8 mouse cellular contexts compared by ENCODE assay signal in genomic region chr17:35076507-35077176, GRCm38 (mm10). TPM values are rescaled to one million over a fixed set of nuclear protein-coding genes. Genes with fewer than 3 reads are reported as not detected.
DNase-seq lines count a peak whose midpoint lies in the region; ATAC-seq and TF ChIP-seq lines count a peak whose summit lies in the region.

TSS of gene Ly6g6e (plus strand) at chr17:35076902.

- peak within 1 kb of the TSS; percentile 19; the same call in 1 of the 2 replicates for H3K27ac ChIP-seq in cerebellum, adult 2 months (ENCODE audit: insufficient read depth, low read length)
- H3K27ac ChIP-seq in lung, postnatal 0 days (ENCODE audit: low read length) = peak within 1 kb of the TSS; percentile 76
- H3K27ac ChIP-seq in limb, embryonic 11.5 days (replicated peaks; ENCODE audit: low read depth, low read length) = no peak within 1 kb of the TSS; the same call in 1 of the 2 replicates
- H3K27ac ChIP-seq in small intestine, adult 2 months (ENCODE audit: insufficient read depth, low read depth, low read length) = no peak within 1 kb of the TSS

- 54% methylated on average over 10 of the region's 10 CpGs for WGBS in cerebellum, adult 2 months
- WGBS in lung, postnatal 0 days = 35% methylated on average over 10 of the region's 10 CpGs
- WGBS in limb, embryonic 11.5 days = 19% methylated on average over 10 of the region's 10 CpGs
- 47% methylated on average over 10 of the region's 10 CpGs for WGBS in small intestine, adult 2 months

- no peak for TF ChIP-seq CTCF in cerebellum, adult 2 months (IDR thresholded peaks at IDR 0.05; ENCODE audit: borderline replicate concordance, insufficient read depth, low read depth, low read length)
- no peak for TF ChIP-seq CTCF in lung, postnatal 0 days (IDR thresholded peaks at IDR 0.05)
- no peak for TF ChIP-seq CTCF in small intestine, adult 2 months (IDR thresholded peaks at IDR 0.05; ENCODE audit: extremely low read depth, insufficient read length, insufficient replicate concordance, low read depth, low read length)

- H3K27me3 ChIP-seq in cerebellum, adult 2 months (ENCODE audit: control insufficient read depth, insufficient read depth, low read length) = no peaks in the 10 kb centered on the region
- H3K27me3 ChIP-seq in lung, postnatal 0 days (replicated peaks; ENCODE audit: insufficient read depth, low read length) = no peaks in the 10 kb centered on the region
- no peaks in the 10 kb centered on the region for H3K27me3 ChIP-seq in limb, embryonic 11.5 days (ENCODE audit: control insufficient read depth, insufficient read depth, low read length)
- no peaks in the 10 kb centered on the region for H3K27me3 ChIP-seq in small intestine, adult 2 months (ENCODE audit: control insufficient read depth, insufficient read depth, low read length)

- no peaks in the 10 kb centered on the region for H3K36me3 ChIP-seq in lung, postnatal 0 days (ENCODE audit: insufficient read depth, low read length)
- H3K36me3 ChIP-seq in limb, embryonic 11.5 days (ENCODE audit: control insufficient read depth, insufficient read depth, low read length) = no peaks in the 10 kb centered on the region
- H3K36me3 ChIP-seq in small intestine, adult 2 months (ENCODE audit: control insufficient read depth, insufficient read depth, low read length) = no peaks in the 10 kb centered on the region

- no peaks in the 10 kb centered on the region for H3K9me3 ChIP-seq in lung, postnatal 0 days (ENCODE audit: low read length)
- no peaks in the 10 kb centered on the region for H3K9me3 ChIP-seq in limb, embryonic 11.5 days (ENCODE audit: control insufficient read depth, low read length)

- no peak for TF ChIP-seq POLR2A in cerebellum, adult 2 months (IDR thresholded peaks at IDR 0.05; ENCODE audit: borderline replicate concordance, insufficient read depth, low read length)
- no peak for TF ChIP-seq POLR2A in small intestine, adult 2 months (IDR thresholded peaks at IDR 0.05; ENCODE audit: low read depth, low read length)

- TF ChIP-seq EP300 in lung, postnatal 0 days (IDR thresholded peaks at IDR 0.05) = no peak

- peaks cover 45% of the 10 kb centered on the region for H3K4me1 ChIP-seq in cerebellum, adult 2 months (ENCODE audit: control insufficient read depth, insufficient read depth, low read length)
- no peaks in the 10 kb centered on the region for H3K4me1 ChIP-seq in lung, postnatal 0 days (ENCODE audit: insufficient read depth, low read depth, low read length)
- peaks cover 12% of the 10 kb centered on the region for H3K4me1 ChIP-seq in limb, embryonic 11.5 days (ENCODE audit: control insufficient read depth, insufficient read depth, low read length)
- peaks cover 24% of the 10 kb centered on the region for H3K4me1 ChIP-seq in small intestine, adult 2 months (ENCODE audit: control insufficient read depth, insufficient read depth, insufficient read length, low read length)

- H3K4me2 ChIP-seq in lung, postnatal 0 days (replicated peaks; ENCODE audit: low read depth, low read length) = peak within 1 kb of the TSS; percentile 56
- peak within 1 kb of the TSS; percentile 42 for H3K4me2 ChIP-seq in limb, embryonic 11.5 days (ENCODE audit: low read depth, severe bottlenecking)

- H3K4me3 ChIP-seq in cerebellum, adult 2 months (replicated peaks; ENCODE audit: insufficient read depth, low read depth, low read length) = peak within 1 kb of the TSS; percentile 51
- H3K4me3 ChIP-seq in lung, postnatal 0 days (ENCODE audit: low read depth, low read length) = peak within 1 kb of the TSS; percentile 38
- peak within 1 kb of the TSS; percentile 12; the same call in 1 of the 2 replicates for H3K4me3 ChIP-seq in limb, embryonic 11.5 days (ENCODE audit: low read depth, low read length)
- peak within 1 kb of the TSS; percentile 55 for H3K4me3 ChIP-seq in small intestine, adult 2 months (ENCODE audit: low read depth, low read length)

- no peak for DNase-seq in cerebellum, adult 2 months
- no peak for DNase-seq in cerebellum, postnatal 4 days (ENCODE audit: low spot score in 2 of 2)
- no peak for DNase-seq in lung, postnatal 0 days (ENCODE audit: low spot score)
- DNase-seq in lung, postnatal 10 days = no peak
- no peak for DNase-seq in limb, embryonic 11.5 days (ENCODE audit: low spot score)
- no peak for DNase-seq in MN1 (ENCODE audit: low spot score)
- DNase-seq in right cerebral cortex, postnatal 36 days (ENCODE audit: low spot score in 2 of 2) = no peak

- peak within 1 kb of the TSS; percentile 36 for H3K9ac ChIP-seq in lung, postnatal 0 days (replicated peaks; ENCODE audit: low read depth)
- peak within 1 kb of the TSS; percentile 50 for H3K9ac ChIP-seq in limb, embryonic 11.5 days (ENCODE audit: low read length)

- no peak for ATAC-seq in lung, postnatal 0 days
- no peak for ATAC-seq in limb, embryonic 11.5 days (ENCODE audit: insufficient number of reproducible peaks, low FRiP score, low TSS enrichment, low read depth)

RNA-seq across cellular contexts. Expression of gene Ly6g6e, which starts in this region (rescaled TPM):
- polyA plus RNA-seq in cerebellum, adult 2 months (2012; rRNA removed) = 5.3 and 6.3 TPM in 2 replicates
- polyA plus RNA-seq in lung, postnatal 0 days (2015; fragmentation: Nextera tagmentation; extraction: Ambion mirVana) = 2.8 and 3.1 TPM in 2 replicates
- polyA plus RNA-seq in limb, embryonic 11.5 days (2014; fragmentation: Nextera tagmentation; extraction: Ambion mirVana) = 1.5 and 2.1 TPM in 2 replicates
- 1.3 and 19.4 TPM in 2 replicates for polyA plus RNA-seq in small intestine, adult 2 months (2012; rRNA removed)

Comparison
In these comparisons a context has a peak if more than half of its experiments do, and no peak if none do; other contexts are left out.
1. H3K27ac ChIP-seq: peak in cerebellum, adult 2 months (single experiment) and lung, postnatal 0 days (single experiment); none in limb, embryonic 11.5 days (single experiment) and small intestine, adult 2 months (single experiment).
2. Peak in every context shown above with its lines, with median percentiles within 50 percentile points of each other: H3K4me3 ChIP-seq.